Mouse (Mus musculus): ENCODE data around the gene Tent5c. TPM values are rescaled to one million over a fixed set of nuclear protein-coding genes. Genes with fewer than 3 reads are reported as not detected.

Gene Tent5c
- polyA plus RNA-seq, 1 experiment from 2014 or later: 12.8 TPM

DNA sequence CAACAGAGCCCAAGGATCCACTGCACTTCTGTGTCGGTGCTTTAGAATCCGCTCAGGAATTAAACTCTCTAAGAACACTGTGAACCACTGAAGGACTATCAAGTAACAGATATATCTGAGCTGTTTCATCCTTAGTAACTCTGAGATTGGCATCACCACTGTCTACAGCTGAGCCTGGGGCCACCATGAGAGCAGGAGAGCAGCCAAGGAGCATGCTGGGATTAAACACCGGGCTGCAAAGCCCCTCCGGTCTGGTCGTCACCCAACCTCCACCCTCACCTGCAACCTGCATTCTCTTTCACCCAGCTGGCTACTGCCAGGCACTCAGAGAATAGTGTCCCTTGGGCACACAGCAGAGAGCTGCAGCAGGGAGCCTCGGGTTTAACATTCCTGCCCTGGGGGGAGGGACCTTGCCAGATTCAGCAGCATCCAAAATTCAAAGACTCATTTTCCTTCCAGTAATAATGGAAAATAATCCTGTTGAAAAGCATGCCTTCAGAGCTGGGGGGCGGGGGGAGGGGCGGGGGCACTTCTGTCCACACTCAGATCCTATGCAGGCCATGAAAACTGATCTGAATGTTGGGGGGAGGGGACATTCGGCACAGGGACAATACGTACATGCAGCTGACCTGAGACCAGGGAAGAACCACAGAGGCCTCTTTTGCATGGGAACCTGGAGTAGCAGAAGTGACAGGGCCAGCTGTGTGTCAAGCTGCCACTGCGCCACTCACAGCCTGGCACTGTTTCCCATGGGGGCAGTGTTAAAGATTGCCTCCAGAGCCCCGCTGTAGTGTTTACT is 25.8 kb downstream of the Tent5c start:
- peak overlapping the region; percentile 4; the same call in 1 of the 2 replicates for H3K4me2 ChIP-seq
- no peaks in the 10 kb centered on the region for H3K36me3 ChIP-seq
- no peaks in the 10 kb centered on the region for H3K27me3 ChIP-seq
- H3K4me1 ChIP-seq: peaks cover 9% of the 10 kb centered on the region; the same call in 1 of the 2 replicates
- ATAC-seq (ENCODE audit: borderline replicate concordance, extremely low read depth, low FRiP score, low TSS enrichment): peak; percentile 70
- WGBS: 24% methylated on average over 12 of the region's 12 CpGs
- no peak overlapping the region for H3K9ac ChIP-seq
- no peaks in the 10 kb centered on the region for H3K9me3 ChIP-seq
- H3K27ac ChIP-seq: peak overlapping the region; percentile 42
- no peak overlapping the region for H3K4me3 ChIP-seq

DNA sequence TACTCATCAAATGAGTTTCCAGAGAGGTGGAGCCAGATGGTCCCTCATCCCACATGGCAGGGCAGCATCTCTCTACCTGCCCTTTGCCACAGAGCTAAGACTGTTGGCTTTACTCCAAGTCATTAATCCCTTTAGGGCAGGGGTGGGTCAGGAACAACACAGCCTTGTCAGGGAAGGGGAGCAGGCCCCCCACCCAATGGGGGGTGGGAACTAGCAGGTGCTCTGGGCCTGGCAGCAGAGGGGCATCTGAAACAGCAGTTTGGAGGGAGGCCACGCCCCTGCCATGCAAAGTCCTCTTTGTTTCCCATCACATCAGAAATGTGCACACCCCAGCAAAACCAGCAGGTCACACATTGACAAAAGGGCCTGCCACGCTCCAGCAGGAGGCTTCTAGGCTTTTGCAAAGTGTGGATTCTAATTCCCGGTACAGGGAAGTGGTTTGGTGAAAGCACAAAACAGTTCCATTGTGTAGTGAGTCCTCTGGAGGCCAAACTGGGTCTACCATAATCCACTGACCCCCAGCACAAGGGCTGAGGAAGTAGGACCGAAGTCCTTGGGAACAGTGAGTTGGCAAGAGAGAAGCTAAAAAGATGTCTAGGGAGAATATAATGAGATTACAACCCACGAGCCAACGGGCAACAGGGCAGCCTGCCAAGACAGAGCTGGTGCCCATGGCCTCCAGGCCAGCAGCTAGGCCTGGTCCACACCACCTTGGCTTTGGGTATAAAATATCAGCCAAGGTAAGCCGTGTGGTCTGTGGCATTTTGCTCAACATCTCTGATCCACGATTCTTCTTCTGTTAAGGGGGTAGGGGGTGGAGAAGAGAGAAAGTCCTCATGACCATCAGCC is 26.7 kb downstream of the Tent5c start:
- H3K9ac ChIP-seq: no peak overlapping the region
- no peaks in the 10 kb centered on the region for H3K36me3 ChIP-seq
- H3K4me2 ChIP-seq: no peak overlapping the region
- H3K4me3 ChIP-seq: no peak overlapping the region
- no peak overlapping the region for H3K27ac ChIP-seq
- no peaks in the 10 kb centered on the region for H3K9me3 ChIP-seq
- no peak for ATAC-seq (ENCODE audit: borderline replicate concordance, extremely low read depth, low FRiP score, low TSS enrichment)
- peaks cover 9% of the 10 kb centered on the region; the same call in 1 of the 2 replicates for H3K4me1 ChIP-seq
- no peaks in the 10 kb centered on the region for H3K27me3 ChIP-seq
- 65% methylated on average over 8 of the region's 8 CpGs for WGBS

DNA sequence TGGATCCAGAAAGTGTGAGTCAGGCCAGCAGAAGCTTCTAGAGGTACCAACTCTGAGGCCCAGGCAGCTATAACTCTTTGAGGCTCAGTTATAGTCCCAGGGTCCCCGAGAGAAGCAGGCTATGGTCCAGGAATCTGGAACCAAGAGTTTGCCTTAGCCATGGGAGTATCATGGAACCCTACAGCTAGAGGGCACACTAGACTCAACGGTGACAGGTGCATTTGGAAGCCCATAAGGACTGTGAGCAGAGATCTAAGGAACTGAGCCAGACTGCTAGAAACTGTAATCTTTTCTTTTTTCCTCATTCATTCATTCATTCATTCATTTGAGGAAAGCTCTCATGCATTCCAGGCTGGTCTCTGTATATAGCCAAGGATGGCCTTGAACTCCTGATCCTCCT is 28.6 kb downstream of the Tent5c start:
- peaks cover 9% of the 10 kb centered on the region; the same call in 1 of the 2 replicates for H3K4me1 ChIP-seq
- no peak for ATAC-seq (ENCODE audit: borderline replicate concordance, extremely low read depth, low FRiP score, low TSS enrichment)
- WGBS: 86% methylated on average over 2 of the region's 2 CpGs
- H3K36me3 ChIP-seq: no peaks in the 10 kb centered on the region
- H3K9me3 ChIP-seq: no peaks in the 10 kb centered on the region
- H3K4me3 ChIP-seq: no peak overlapping the region
- no peak overlapping the region for H3K4me2 ChIP-seq
- H3K27me3 ChIP-seq: no peaks in the 10 kb centered on the region
- no peak overlapping the region for H3K9ac ChIP-seq
- no peak overlapping the region for H3K27ac ChIP-seq

DNA sequence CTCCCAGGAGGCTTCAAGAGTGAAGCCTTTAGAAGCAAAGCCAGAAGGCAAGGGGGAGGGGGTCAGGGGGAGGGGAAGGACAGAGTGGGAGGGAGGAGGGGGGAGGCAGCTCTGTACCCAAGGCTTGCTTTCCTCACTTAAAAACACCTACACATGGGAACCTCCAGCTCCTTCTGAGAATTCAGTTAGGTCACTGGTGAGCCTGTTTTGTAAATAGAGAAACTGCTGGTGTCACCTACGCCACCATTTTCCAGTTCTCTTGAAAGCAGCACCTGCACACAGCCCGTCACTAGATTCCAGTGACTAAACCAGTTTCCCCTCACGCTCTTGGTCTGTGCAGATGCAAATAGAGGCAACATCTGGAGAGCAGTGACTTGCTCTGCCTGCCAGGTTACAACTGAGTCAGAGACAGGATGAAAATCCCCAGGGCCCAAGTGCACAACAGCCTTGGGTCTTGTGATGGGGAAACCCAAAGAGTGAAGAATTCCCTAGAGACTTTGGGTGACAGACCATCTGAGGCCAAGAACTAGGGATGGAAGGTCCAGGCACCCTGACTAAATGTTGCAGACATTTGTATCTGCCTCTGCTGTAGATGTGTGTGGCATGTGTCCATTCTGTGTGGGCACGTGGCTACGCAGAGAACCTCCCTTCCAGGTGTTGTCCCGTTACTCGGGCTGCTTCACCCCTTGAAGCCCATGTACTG is 45.2 kb downstream of the Tent5c start:
- no peaks in the 10 kb centered on the region for H3K36me3 ChIP-seq
- no peak overlapping the region for H3K4me2 ChIP-seq
- WGBS: 79% methylated on average over 7 of the region's 7 CpGs
- no peak overlapping the region for H3K9ac ChIP-seq
- no peak for ATAC-seq (ENCODE audit: borderline replicate concordance, extremely low read depth, low FRiP score, low TSS enrichment)
- no peak overlapping the region for H3K27ac ChIP-seq
- H3K4me1 ChIP-seq: peaks cover 5% of the 10 kb centered on the region; the same call in 1 of the 2 replicates
- no peaks in the 10 kb centered on the region for H3K9me3 ChIP-seq
- no peak overlapping the region for H3K4me3 ChIP-seq
- no peaks in the 10 kb centered on the region for H3K27me3 ChIP-seq

DNA sequence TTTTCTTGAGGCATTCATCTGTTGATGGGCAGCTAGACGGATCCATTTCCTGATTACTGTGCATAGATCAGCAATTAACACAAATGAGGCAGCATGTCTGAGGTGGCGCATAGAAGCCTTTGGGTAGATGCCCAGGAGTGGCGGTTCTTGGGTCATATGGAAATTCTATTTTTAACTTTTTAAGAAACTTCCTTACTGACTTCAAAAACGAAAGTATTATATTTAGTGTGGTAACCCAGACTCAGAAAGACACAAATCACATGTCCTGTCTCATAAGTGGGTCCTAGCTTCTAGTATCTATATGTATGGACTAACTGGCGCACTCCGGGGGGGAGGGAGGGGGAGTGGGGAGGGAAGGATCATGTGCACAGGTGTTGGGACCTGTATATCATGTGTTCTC is 46.6 kb downstream of the Tent5c start:
- Histone ChIP-seq H3K27me3 (no peaks in the 10 kb centered on the region), H3K9me3 (no peaks in the 10 kb centered on the region), H3K36me3 (no peaks in the 10 kb centered on the region), H3K4me2 (no peak overlapping the region), H3K4me3 (no peak overlapping the region), H3K4me1 (peaks cover 5% of the 10 kb centered on the region; the same call in 1 of the 2 replicates), H3K9ac (no peak overlapping the region), H3K27ac (no peak overlapping the region)
- no peak for ATAC-seq (ENCODE audit: borderline replicate concordance, extremely low read depth, low FRiP score, low TSS enrichment)
- 78% methylated on average over 6 of the region's 6 CpGs for WGBS

DNA sequence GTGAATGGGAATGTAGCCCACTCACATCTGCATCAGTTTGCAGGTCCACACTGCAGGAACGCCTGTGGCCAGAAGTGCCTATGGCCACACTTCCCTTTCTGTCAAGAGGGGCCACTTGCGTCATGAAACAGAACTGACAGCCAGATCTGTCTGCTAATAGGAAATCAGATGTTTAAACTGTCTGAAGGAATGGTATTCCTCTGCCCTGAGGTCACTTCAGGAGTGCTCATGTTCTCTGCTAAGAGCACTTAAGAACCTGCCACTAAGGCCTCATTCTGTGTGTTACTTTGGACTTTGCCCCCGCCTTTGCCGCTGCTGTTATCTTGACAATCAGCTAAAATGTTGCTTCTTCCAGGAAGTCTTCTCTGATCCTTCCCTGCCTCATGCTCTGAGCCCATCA is 48.4 kb downstream of the Tent5c start:
- no peak for ATAC-seq (ENCODE audit: borderline replicate concordance, extremely low read depth, low FRiP score, low TSS enrichment)

DNA sequence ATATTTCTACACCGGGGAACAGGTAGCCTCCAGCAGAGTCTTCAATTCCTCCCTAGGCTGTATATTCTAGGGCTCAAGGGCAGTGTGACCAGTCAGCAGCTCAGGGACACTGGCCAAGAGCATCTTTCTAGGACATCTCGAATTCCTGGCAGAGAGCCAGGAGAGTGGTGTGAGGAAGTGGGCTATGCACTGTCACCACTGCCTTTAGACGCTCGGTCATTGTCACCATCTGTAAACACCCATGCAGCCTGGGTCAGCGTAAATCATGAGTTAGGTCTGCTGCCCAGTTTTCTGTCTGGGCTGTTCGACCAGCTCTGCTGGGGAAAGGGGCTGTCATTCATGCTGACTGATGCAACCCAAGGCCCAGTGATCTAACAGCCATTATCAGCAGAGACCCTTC is 49.1 kb downstream of the Tent5c start:
- ATAC-seq (ENCODE audit: borderline replicate concordance, extremely low read depth, low FRiP score, low TSS enrichment): peak; percentile 52; the same call in 1 of the 2 replicates

More for the DNA sequence above, 48.4 kb downstream of the Tent5c start:
- no peak overlapping the region for H3K4me3 ChIP-seq
- H3K9ac ChIP-seq: no peak overlapping the region
- H3K4me1 ChIP-seq: peaks cover 5% of the 10 kb centered on the region; the same call in 1 of the 2 replicates
- H3K4me2 ChIP-seq: no peak overlapping the region
- H3K36me3 ChIP-seq: no peaks in the 10 kb centered on the region
- no peaks in the 10 kb centered on the region for H3K9me3 ChIP-seq
- no peak overlapping the region for H3K27ac ChIP-seq
- WGBS: 36% methylated on average over 4 of the region's 4 CpGs
- no peaks in the 10 kb centered on the region for H3K27me3 ChIP-seq

DNA sequence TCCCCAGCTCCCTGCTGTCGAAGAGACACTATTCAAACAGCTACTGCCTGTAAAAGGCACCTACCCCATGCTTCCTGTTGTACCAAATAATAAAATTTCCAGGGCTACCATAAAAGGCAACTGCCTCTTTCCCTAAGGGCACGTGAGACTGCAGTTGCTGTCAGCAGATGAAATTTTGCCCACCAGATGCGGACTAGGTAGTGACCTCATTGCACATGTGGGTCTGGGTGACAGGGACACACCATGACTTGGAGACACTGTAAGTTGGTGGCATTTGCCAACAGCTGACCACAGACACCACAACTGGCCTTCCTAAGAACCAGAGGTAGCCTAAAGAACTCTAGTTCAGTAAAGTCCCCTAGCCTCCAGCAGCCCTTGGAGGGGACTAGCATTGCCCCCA is 50.0 kb downstream of the Tent5c start:
- Histone ChIP-seq H3K4me1 (peaks cover 5% of the 10 kb centered on the region; the same call in 1 of the 2 replicates), H3K4me3 (no peak overlapping the region), H3K27ac (no peak overlapping the region), H3K9ac (no peak overlapping the region), H3K4me2 (no peak overlapping the region), H3K27me3 (no peaks in the 10 kb centered on the region), H3K9me3 (no peaks in the 10 kb centered on the region), H3K36me3 (no peaks in the 10 kb centered on the region)
- WGBS: 52% methylated on average over 3 of the region's 3 CpGs
- no peak for ATAC-seq (ENCODE audit: borderline replicate concordance, extremely low read depth, low FRiP score, low TSS enrichment)

More for the DNA sequence above, 49.1 kb downstream of the Tent5c start:
- H3K4me2 ChIP-seq: no peak overlapping the region
- no peak overlapping the region for H3K27ac ChIP-seq
- peaks cover 5% of the 10 kb centered on the region; the same call in 1 of the 2 replicates for H3K4me1 ChIP-seq
- no peaks in the 10 kb centered on the region for H3K9me3 ChIP-seq
- no peaks in the 10 kb centered on the region for H3K27me3 ChIP-seq
- WGBS: 19% methylated on average over 6 of the region's 6 CpGs
- H3K4me3 ChIP-seq: no peak overlapping the region
- H3K9ac ChIP-seq: no peak overlapping the region
- no peaks in the 10 kb centered on the region for H3K36me3 ChIP-seq

DNA sequence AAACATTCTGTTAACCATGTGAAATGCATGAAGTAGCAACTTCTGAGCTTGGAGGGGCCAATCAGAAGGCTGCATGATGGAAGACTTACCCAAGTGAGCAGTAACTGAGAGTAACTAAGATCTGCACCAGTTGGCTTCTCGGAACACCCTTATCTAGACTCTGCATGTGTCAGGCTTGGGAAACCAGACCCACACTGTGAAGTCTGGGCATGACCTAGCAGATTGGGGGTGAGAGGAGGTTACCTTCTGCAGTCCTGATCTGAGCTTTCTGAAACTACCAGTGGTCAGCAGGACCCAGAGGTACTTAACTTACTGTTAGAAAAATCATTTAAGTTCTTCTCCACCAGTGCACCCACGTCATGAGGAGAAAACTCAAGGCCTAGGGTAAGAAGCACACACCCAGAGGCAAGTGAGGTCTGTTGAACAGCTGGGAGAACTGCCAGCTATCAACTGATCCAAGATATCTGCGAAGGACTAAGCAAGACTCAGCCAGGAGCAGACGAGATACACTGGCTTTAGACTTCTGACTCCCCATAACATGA is 50.6 kb downstream of the Tent5c start:
- Histone ChIP-seq H3K4me3 (no peak overlapping the region), H3K27me3 (no peaks in the 10 kb centered on the region), H3K4me2 (no peak overlapping the region), H3K4me1 (peaks cover 5% of the 10 kb centered on the region; the same call in 1 of the 2 replicates), H3K9ac (no peak overlapping the region), H3K36me3 (no peaks in the 10 kb centered on the region), H3K27ac (no peak overlapping the region), H3K9me3 (no peaks in the 10 kb centered on the region)
- ATAC-seq (ENCODE audit: borderline replicate concordance, extremely low read depth, low FRiP score, low TSS enrichment): peak; percentile 75; the same call in 1 of the 2 replicates
- WGBS: 61% methylated on average over 4 of the region's 4 CpGs

DNA sequence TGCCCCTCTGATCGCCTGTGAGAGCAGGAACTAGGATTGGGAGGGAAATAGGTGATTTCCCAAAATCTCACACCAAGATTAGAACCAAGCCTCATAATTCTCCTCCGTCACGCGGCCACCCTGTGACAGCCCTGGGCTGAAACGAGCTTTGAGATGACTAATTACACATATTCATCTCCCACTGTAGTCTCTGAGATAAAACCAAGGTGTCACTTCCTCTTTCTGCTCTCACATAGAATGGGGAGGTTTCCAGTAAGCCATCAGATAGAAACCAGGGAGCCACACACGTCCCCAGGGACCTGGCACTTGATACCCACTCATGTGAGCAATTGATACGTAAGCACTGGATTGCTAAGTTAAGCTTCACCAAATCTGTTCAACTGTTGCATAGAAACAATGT is 52.4 kb downstream of the Tent5c start:
- H3K4me3 ChIP-seq: no peak overlapping the region
- peaks cover 5% of the 10 kb centered on the region; the same call in 1 of the 2 replicates for H3K4me1 ChIP-seq
- no peak overlapping the region for H3K27ac ChIP-seq
- WGBS: 55% methylated on average over 7 of the region's 7 CpGs
- no peaks in the 10 kb centered on the region for H3K36me3 ChIP-seq
- H3K9ac ChIP-seq: no peak overlapping the region
- no peaks in the 10 kb centered on the region for H3K9me3 ChIP-seq
- no peaks in the 10 kb centered on the region for H3K27me3 ChIP-seq
- no peak overlapping the region for H3K4me2 ChIP-seq
- no peak for ATAC-seq (ENCODE audit: borderline replicate concordance, extremely low read depth, low FRiP score, low TSS enrichment)

DNA sequence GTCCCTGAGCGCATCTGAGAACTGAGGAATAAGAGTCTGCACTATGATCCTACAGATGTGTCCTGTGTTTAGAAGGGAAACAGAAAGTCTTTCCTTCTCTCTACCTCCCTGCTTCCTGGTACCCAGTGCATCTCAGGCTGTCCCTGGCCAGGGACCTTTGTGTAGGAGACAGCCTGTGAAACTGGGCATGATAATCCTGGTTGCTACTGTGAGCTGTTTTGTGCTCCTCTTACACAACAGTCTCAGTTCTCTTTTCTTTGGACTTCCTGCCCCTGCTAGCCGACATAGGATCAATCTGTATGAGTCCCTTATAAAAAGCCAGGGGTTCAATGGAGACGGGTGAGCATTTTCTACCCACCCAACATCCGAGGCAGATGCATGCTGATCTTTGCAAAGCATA is 57.4 kb downstream of the Tent5c start:
- Histone ChIP-seq H3K9ac (no peak overlapping the region), H3K36me3 (no peaks in the 10 kb centered on the region), H3K27me3 (no peaks in the 10 kb centered on the region), H3K9me3 (no peaks in the 10 kb centered on the region), H3K4me2 (no peak overlapping the region), H3K4me3 (no peak overlapping the region), H3K27ac (no peak overlapping the region), H3K4me1 (no peaks in the 10 kb centered on the region)
- WGBS: 74% methylated on average over 4 of the region's 4 CpGs
- no peak for ATAC-seq (ENCODE audit: borderline replicate concordance, extremely low read depth, low FRiP score, low TSS enrichment)

Data from lung, embryonic 15.5 days (tissue).